Mouse (Mus musculus) heart, embryonic 12.5 days (tissue): ENCODE measurements around the gene Asap3. TPM values are rescaled to one million over a fixed set of nuclear protein-coding genes. Genes with fewer than 3 reads are reported as not detected.

ENCODE experiments used
- ATAC-seq: fragments of 200-750 bp; cut with Nextera tagmentation; 2 replicates; pipeline ENCODE4 v1.8.0; 2017; ENCODE audit warnings: moderate TSS enrichment, moderate library complexity; ENCODE audit not compliant: insufficient number of reproducible peaks, low FRiP score
- H3K27ac ChIP-seq: fragments of 300-500 bp; sonication (generic); 2 replicates; pipeline ENCODE4 v1.5.1; 2016; ENCODE audit warnings: mild to moderate bottlenecking, moderate library complexity; ENCODE audit not compliant: poor library complexity, severe bottlenecking
- H3K27me3 ChIP-seq: fragments of 300-500 bp; sonication (generic); replicated peaks from 2 replicates; pipeline ENCODE4 v1.6.1; 2016; ENCODE audit warnings: mild to moderate bottlenecking, moderate library complexity
- H3K36me3 ChIP-seq: fragments of 300-500 bp; sonication (generic); 2 replicates; pipeline ENCODE4 v1.6.1; 2016; ENCODE audit warnings: mild to moderate bottlenecking, moderate library complexity
- H3K4me1 ChIP-seq: fragments of 300-500 bp; sonication (generic); replicated peaks from 2 replicates; pipeline ENCODE4 v1.6.1; 2016; ENCODE audit warnings: mild to moderate bottlenecking
- H3K4me2 ChIP-seq: fragments of 300-500 bp; sonication (generic); 2 replicates; pipeline ENCODE4 v1.6.1; 2016; ENCODE audit warnings: mild to moderate bottlenecking, moderate library complexity
- H3K4me3 ChIP-seq: fragments of 300-500 bp; sonication (generic); 2 replicates; pipeline ENCODE4 v1.5.1; 2016; ENCODE audit warnings: mild to moderate bottlenecking
- H3K9ac ChIP-seq: fragments of 300-500 bp; sonication (generic); 2 replicates; pipeline ENCODE4 v1.6.1; 2016; ENCODE audit warnings: mild to moderate bottlenecking, moderate library complexity
- H3K9me3 ChIP-seq: fragments of 300-500 bp; sonication (generic); replicated peaks from 2 replicates; pipeline ENCODE4 v1.6.1; 2016; ENCODE audit warnings: mild to moderate bottlenecking, moderate library complexity
- WGBS: fragments of 180-500 bp; shearing (Covaris S2); methylation state at CpG from one replicate; pipeline ENCODE4 v1.1.7; 2016; 5-methylcytosine and 5-hydroxymethylcytosine counted together
- polyA plus RNA-seq: library from polyadenylated mRNA; unstranded; fragments of >200 nt; fragmentation: Nextera tagmentation; extraction: Ambion mirVana; gene quantifications from 2 replicates; pipeline ENCODE4 v1.2.1, GENCODE M21; 2016

The Asap3 gene
- polyA plus RNA-seq, 1 experiment from 2014 or later: 2.9 TPM

DNA sequence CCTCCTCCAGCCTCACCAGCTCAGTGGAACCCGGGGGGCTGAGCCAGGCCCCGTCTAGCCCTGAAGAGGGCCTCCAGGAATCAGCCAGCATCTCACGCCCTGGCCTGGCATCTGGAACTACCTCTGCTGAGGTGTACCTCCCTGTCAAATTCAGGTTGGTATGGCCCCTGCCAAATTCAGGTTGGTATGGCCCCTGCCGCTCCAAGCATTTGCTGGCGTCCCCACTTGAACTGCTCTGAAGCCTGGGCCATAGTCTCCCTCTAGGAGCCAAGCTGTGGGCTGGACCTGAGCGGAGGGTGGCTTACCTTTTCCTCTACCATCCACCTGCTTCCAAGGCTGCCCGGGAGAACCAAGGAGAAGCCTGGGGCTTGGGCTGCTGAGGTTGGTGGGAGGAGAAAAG lies 36.6 kb downstream of the Asap3 start:
- Histone ChIP-seq H3K4me1 (peaks cover 30% of the 10 kb centered on the region), H3K9me3 (no peaks in the 10 kb centered on the region), H3K4me3 (no peak overlapping the region), H3K9ac (no peak overlapping the region), H3K27ac (no peak overlapping the region), H3K27me3 (peaks cover 72% of the 10 kb centered on the region), H3K36me3 (no peaks in the 10 kb centered on the region), H3K4me2 (no peak overlapping the region)
- ATAC-seq: no peak
- WGBS: 72% methylated on average over 7 of the region's 7 CpGs

DNA sequence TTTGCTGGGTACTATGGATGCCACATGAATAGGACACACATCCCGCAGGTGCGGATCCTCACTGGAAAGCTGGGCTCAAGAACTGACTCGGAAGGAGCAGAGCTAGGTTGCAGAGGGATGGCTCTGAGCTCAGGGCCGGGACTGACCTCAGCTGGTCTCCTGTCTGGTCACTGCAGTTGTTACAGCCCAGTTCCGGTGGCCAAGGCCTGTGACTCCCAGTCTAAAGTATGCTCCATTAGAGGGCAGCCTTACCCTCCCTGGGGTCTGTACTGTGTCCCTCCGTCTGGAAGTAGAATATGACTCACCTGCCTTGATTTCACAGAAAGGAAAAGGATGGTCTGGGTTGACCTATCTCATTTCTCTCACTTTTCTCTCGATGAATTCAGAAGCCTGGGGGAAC lies 38.0 kb downstream of the Asap3 start:
- H3K36me3 ChIP-seq: no peaks in the 10 kb centered on the region
- peaks cover 72% of the 10 kb centered on the region for H3K27me3 ChIP-seq
- no peak overlapping the region for H3K4me2 ChIP-seq
- peaks cover 28% of the 10 kb centered on the region for H3K4me1 ChIP-seq
- ATAC-seq: no peak
- no peak overlapping the region for H3K27ac ChIP-seq
- no peaks in the 10 kb centered on the region for H3K9me3 ChIP-seq
- H3K4me3 ChIP-seq: no peak overlapping the region
- 49% methylated on average over 7 of the region's 7 CpGs for WGBS
- no peak overlapping the region for H3K9ac ChIP-seq

GRCm38 (mm10) chr4:136245681-136246080 lies 39.5 kb downstream of the Asap3 start:
- peaks cover 72% of the 10 kb centered on the region for H3K27me3 ChIP-seq
- no peaks in the 10 kb centered on the region for H3K9me3 ChIP-seq
- H3K4me3 ChIP-seq: no peak overlapping the region
- 0 out of 2 replicates have a peak overlapping the region, but pooled peaks have one; percentile 81 for H3K4me2 ChIP-seq
- H3K27ac ChIP-seq: no peak overlapping the region
- no peaks in the 10 kb centered on the region for H3K36me3 ChIP-seq
- ATAC-seq: no peak
- peaks cover 37% of the 10 kb centered on the region for H3K4me1 ChIP-seq
- 39% methylated on average over 5 of the region's 5 CpGs for WGBS
- H3K9ac ChIP-seq: no peak overlapping the region

- H3K4me3 ChIP-seq: peak overlapping the region; percentile 65
- no peaks in the 10 kb centered on the region for H3K36me3 ChIP-seq
- H3K4me2 ChIP-seq: peak overlapping the region; percentile 81
- peaks cover 63% of the 10 kb centered on the region for H3K27me3 ChIP-seq
- peak; percentile 40; the same call in 1 of the 2 replicates for ATAC-seq
- peaks cover 37% of the 10 kb centered on the region for H3K4me1 ChIP-seq
- WGBS: 2% methylated on average over 12 of the region's 12 CpGs
- no peaks in the 10 kb centered on the region for H3K9me3 ChIP-seq
- peak overlapping the region; percentile 70 for H3K27ac ChIP-seq
- H3K9ac ChIP-seq: peak overlapping the region; percentile 74; the same call in 1 of the 2 replicates
Observed at GRCm38 (mm10) chr4:136246568-136246969, 40.4 kb downstream of the Asap3 start.

DNA sequence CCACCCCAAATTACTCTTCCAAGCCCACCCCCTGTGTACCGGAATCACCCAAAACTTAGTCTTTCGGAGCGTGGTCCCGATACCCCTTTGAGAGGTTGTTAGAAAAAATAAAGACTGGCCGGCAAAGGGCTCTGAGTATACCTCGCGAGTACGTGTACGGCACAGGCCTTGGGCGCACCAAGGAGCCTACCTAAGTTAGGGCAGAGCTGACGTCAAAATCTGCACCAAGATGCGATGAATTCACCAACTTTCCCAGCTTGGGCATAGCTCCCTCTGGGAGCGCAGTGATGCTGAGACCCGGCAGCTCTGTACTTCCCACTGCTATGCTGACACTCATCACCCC lies 41.2 kb downstream of the Asap3 start:
- 1% methylated on average over 14 of the region's 14 CpGs for WGBS
- Histone ChIP-seq H3K9ac (peak overlapping the region; percentile 74), H3K27ac (peak overlapping the region; percentile 70), H3K4me3 (peak overlapping the region; percentile 65), H3K9me3 (no peaks in the 10 kb centered on the region), H3K36me3 (no peaks in the 10 kb centered on the region), H3K4me2 (peak overlapping the region; percentile 81), H3K4me1 (peaks cover 37% of the 10 kb centered on the region), H3K27me3 (peaks cover 58% of the 10 kb centered on the region)
- 0 out of 2 replicates have a peak, but pooled peaks have one; percentile 0 for ATAC-seq

- H3K9ac ChIP-seq: peak within 1 kb of the TSS; percentile 74
- H3K36me3 ChIP-seq: no peaks in the 10 kb centered on the region
- under 1% methylated on average over 46 of the region's 46 CpGs for WGBS
- ATAC-seq: peak; percentile 61
- no peaks in the 10 kb centered on the region for H3K9me3 ChIP-seq
- H3K27me3 ChIP-seq: peaks cover 58% of the 10 kb centered on the region
- H3K27ac ChIP-seq: peak within 1 kb of the TSS; percentile 70
- peaks cover 37% of the 10 kb centered on the region for H3K4me1 ChIP-seq
- H3K4me3 ChIP-seq: peak within 1 kb of the TSS; percentile 65
- peak within 1 kb of the TSS; percentile 81 for H3K4me2 ChIP-seq
Observed at GRCm38 (mm10) chr4:136247729-136248463, 41.7 kb downstream of the Asap3 start, which contains the start of gene Tcea3. Gene Tcea3, plus strand, starts transcription at chr4:136247729.

DNA sequence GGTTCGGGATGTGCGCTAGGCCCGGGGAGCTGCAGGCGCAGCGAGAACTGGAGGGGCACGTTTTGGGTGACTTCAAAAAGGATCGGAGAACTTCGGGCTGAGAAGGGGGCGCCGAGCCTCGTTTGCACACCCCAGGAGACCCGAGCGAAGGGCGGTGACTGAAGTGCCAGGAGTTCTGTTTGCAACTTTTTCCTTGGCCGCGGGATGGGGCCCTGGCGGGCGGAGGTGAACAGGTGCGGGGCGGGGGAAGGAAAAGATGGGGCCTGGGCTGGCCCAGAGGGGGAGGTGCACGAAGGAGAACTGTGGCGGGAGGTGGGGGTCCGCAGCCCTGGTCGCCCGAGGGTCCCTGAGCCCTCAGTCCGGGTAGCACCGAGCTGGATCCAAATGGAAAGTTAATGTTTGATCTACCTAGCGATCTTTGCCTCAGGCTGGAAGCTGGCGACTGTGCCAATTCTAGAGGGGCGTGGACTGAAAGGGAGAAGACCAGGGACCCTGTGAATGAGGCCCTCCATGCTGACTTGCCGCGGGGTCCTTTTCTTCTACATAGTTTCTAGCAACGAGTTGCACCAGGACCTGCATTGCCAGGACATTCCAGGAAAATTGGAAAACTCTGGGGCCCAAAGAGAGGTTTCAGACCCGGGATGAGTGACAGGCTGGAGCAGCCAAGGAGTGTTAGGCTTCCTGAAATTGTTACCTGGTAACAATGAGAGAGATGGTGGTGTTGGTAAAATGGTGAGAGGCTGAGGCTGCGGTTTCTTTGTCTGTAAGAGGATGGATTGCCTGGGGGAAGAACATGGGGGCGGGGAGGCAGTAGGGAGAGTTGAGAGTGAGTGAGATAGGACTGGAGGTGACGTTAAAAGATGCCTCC lies 42.5 kb downstream of the Asap3 start:
- WGBS: under 1% methylated on average over 35 of the region's 37 CpGs
- Histone ChIP-seq H3K4me1 (peaks cover 41% of the 10 kb centered on the region), H3K9ac (peak overlapping the region; percentile 74), H3K9me3 (no peaks in the 10 kb centered on the region), H3K27ac (peak overlapping the region; percentile 60; the same call in 1 of the 2 replicates), H3K4me3 (peak overlapping the region; percentile 65), H3K4me2 (peak overlapping the region; percentile 81), H3K36me3 (no peaks in the 10 kb centered on the region), H3K27me3 (peaks cover 57% of the 10 kb centered on the region)
- ATAC-seq: no peak

DNA sequence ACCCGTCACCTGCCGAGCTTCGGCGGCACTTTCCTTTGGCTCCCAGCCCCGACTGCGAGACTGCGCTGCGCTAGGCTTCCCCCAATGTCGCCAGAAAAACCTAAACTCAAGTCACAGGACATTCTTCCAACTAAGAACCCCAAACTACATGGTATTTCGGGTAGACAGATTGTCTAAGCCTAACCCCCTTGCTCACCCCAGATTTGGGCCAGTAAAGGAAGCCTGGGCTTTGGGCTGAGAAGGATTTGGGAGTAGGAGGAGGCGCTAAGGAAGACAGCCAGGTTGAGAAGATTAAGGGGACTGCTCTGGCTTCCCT lies 43.1 kb downstream of the Asap3 start:
- peak overlapping the region; percentile 74 for H3K9ac ChIP-seq
- peaks cover 41% of the 10 kb centered on the region for H3K4me1 ChIP-seq
- H3K9me3 ChIP-seq: no peaks in the 10 kb centered on the region
- peak overlapping the region; percentile 65 for H3K4me3 ChIP-seq
- no peak overlapping the region for H3K27ac ChIP-seq
- H3K4me2 ChIP-seq: peak overlapping the region; percentile 81
- peaks cover 52% of the 10 kb centered on the region for H3K27me3 ChIP-seq
- H3K36me3 ChIP-seq: no peaks in the 10 kb centered on the region
- 7% methylated on average over 11 of the region's 11 CpGs for WGBS
- no peak for ATAC-seq

DNA sequence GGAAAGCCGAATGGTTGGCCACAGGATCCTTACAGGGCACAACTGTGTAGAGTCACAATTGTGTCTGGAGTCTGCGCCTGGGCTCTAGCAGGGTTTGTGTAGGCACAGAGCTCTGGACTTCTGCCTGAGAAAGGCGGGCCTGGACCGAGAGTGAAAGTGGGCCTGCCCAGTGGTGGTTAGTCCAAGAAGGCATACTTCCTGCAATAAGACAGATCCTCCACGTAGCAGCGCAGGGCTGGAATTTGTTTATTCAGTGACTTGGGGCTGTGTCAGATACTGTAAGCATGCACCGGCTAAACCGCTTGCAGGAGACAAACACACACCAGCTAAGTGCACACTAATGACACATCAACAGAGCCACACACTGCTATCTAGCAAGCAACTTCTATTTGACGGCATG lies 43.6 kb downstream of the Asap3 start:
- ATAC-seq: no peak
- H3K4me3 ChIP-seq: no peak overlapping the region
- peaks cover 38% of the 10 kb centered on the region for H3K4me1 ChIP-seq
- no peaks in the 10 kb centered on the region for H3K9me3 ChIP-seq
- H3K27me3 ChIP-seq: peaks cover 48% of the 10 kb centered on the region
- H3K36me3 ChIP-seq: peaks cover 3% of the 10 kb centered on the region; the same call in 1 of the 2 replicates
- H3K9ac ChIP-seq: peak overlapping the region; percentile 74; the same call in 1 of the 2 replicates
- 34% methylated on average over 9 of the region's 9 CpGs for WGBS
- H3K27ac ChIP-seq: no peak overlapping the region
- peak overlapping the region; percentile 81 for H3K4me2 ChIP-seq

DNA sequence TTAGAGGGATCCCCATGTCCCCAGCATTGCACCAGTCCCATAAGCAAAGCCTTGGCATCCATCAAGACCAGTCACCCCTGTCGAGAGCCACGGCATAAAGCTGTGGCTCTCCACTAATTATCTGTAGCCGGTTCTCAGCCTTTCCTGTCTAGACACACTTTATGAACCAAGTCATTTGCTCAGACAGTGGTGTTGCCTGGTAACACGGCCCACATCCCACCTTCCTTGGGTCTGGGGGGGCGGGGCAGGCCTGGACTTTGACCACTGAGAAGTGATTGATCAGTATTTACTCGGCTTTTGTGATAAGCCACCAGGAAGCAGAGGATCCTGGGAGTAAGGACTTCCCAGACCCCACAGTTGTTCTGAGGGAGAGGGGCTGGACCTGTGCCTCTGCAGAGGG lies 49.8 kb downstream of the Asap3 start:
- no peak overlapping the region for H3K4me2 ChIP-seq
- H3K9me3 ChIP-seq: no peaks in the 10 kb centered on the region
- H3K36me3 ChIP-seq: peaks cover 5% of the 10 kb centered on the region; the same call in 1 of the 2 replicates
- peaks cover 9% of the 10 kb centered on the region for H3K4me1 ChIP-seq
- ATAC-seq: no peak
- no peak overlapping the region for H3K27ac ChIP-seq
- H3K9ac ChIP-seq: no peak overlapping the region
- H3K4me3 ChIP-seq: no peak overlapping the region
- 41% methylated on average over 6 of the region's 6 CpGs for WGBS
- no peaks in the 10 kb centered on the region for H3K27me3 ChIP-seq

DNA sequence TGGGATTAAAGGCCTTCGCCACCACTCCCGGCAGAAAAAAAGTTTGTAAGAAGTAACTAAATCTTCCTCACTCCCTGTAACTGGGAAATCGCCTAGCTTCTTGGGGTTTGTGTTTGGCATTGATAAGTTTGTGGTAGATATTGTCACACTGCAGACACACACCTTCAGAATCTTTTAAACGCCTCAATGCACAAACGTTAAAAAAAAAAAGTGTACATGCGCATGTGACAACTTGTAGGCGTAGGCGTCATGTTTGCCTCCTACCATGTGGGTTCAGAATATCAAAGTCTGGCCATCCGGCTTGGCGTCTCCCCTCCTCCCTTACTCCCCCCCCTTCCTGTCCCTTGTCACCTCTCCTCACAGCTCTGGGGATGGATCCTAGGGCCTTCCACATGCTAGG lies 50.5 kb downstream of the Asap3 start:
- WGBS: 62% methylated on average over 10 of the region's 10 CpGs
- Histone ChIP-seq H3K4me3 (no peak overlapping the region), H3K9me3 (no peaks in the 10 kb centered on the region), H3K9ac (no peak overlapping the region), H3K36me3 (peaks cover 5% of the 10 kb centered on the region; the same call in 1 of the 2 replicates), H3K27ac (no peak overlapping the region), H3K4me1 (peaks cover 15% of the 10 kb centered on the region), H3K4me2 (no peak overlapping the region), H3K27me3 (no peaks in the 10 kb centered on the region)
- ATAC-seq: no peak; the same call in 1 of the 2 replicates
